Mouse (Mus musculus) stomach, postnatal 0 days (tissue): ENCODE data around the gene Ackr4.

Experiments
- CTCF ChIP-seq: IDR thresholded peaks from 2 replicates; pipeline ENCODE4 v1.5.1; 2016; ENCODE audit warnings: antibody characterized with exemption, low read depth, mild to moderate bottlenecking, moderate library complexity
- EP300 ChIP-seq: optimal IDR thresholded peaks from 2 replicates; pipeline ENCODE3; 2016; ENCODE audit warnings: antibody characterized with exemption

- no peak for TF ChIP-seq CTCF
- TF ChIP-seq EP300, result no peak
Observed at GRCm38 (mm10) chr9:104107482-104107881, 19.3 kb downstream of the Ackr4 start.
